Mouse (Mus musculus) lung, postnatal 0 days (tissue): ENCODE results near the gene Ppp6r3. TPM values are rescaled to one million over a fixed set of nuclear protein-coding genes. Genes with fewer than 3 reads are reported as not detected.

Experiments used
- ATAC-seq: fragments of 200-750 bp; cut with Nextera tagmentation; 2 replicates; pipeline ENCODE4 v1.8.0; 2017; ENCODE audit warnings: moderate library complexity
- DNase-seq: peaks from one replicate; pipeline ENCODE4 v3.0.0-alpha.2; 2016; ENCODE audit warnings: low spot score
- H3K27ac ChIP-seq: fragments of 300-500 bp; sonication (generic); 2 replicates; pipeline ENCODE4 v1.5.1; 2014; ENCODE audit warnings: antibody characterized with exemption, mild to moderate bottlenecking, low read length, mixed read lengths
- H3K27me3 ChIP-seq: fragments of 300-500 bp; sonication (generic); replicated peaks from 2 replicates; pipeline ENCODE4 v1.6.1; 2014; ENCODE audit warnings: low read length, mixed read lengths; ENCODE audit not compliant: insufficient read depth
- H3K36me3 ChIP-seq: fragments of 300-500 bp; sonication (generic); 2 replicates; pipeline ENCODE4 v1.6.1; 2014; ENCODE audit warnings: low read length, mixed read lengths; ENCODE audit not compliant: insufficient read depth
- H3K4me1 ChIP-seq: fragments of 300-500 bp; sonication (generic); 2 replicates; pipeline ENCODE4 v1.6.1; 2014; ENCODE audit warnings: antibody characterized with exemption, low read depth, low read length, mixed read lengths; ENCODE audit not compliant: insufficient read depth
- H3K4me2 ChIP-seq: fragments of 300-500 bp; sonication (generic); replicated peaks from 2 replicates; pipeline ENCODE4 v1.6.1; 2014; ENCODE audit warnings: low read depth, mild to moderate bottlenecking, low read length, moderate library complexity, mixed read lengths
- H3K4me3 ChIP-seq: fragments of 300-500 bp; sonication (generic); 2 replicates; pipeline ENCODE4 v1.5.1; 2014; ENCODE audit warnings: low read depth, low read length
- H3K9ac ChIP-seq: fragments of 300-500 bp; sonication (generic); replicated peaks from 2 replicates; pipeline ENCODE4 v1.6.1; 2014; ENCODE audit warnings: low read depth, mild to moderate bottlenecking
- H3K9me3 ChIP-seq: fragments of 300-500 bp; sonication (generic); 2 replicates; pipeline ENCODE4 v1.6.1; 2016; ENCODE audit warnings: low read length, mixed read lengths
- CTCF ChIP-seq: IDR thresholded peaks from 2 replicates; pipeline ENCODE4 v1.5.1; 2016; ENCODE audit warnings: antibody characterized with exemption, mild to moderate bottlenecking
- EP300 ChIP-seq: IDR thresholded peaks from 2 replicates; pipeline ENCODE4 v1.6.1; 2016; ENCODE audit warnings: antibody characterized with exemption, mild to moderate bottlenecking, control low read depth
- WGBS: fragments of 180-500 bp; shearing (Covaris S2); extraction: QIAGEN DNeasy Blood & Tissue Kit; methylation state at CpG from one replicate; pipeline ENCODE4 v1.1.7; 2014; 5-methylcytosine and 5-hydroxymethylcytosine counted together
- polyA plus RNA-seq: library from polyadenylated mRNA; unstranded; fragments of >200 nt; fragmentation: Nextera tagmentation; extraction: Ambion mirVana; gene quantifications from 2 replicates; pipeline ENCODE4 v1.2.1, GENCODE M21; 2015

Gene Ppp6r3
- polyA plus RNA-seq, 1 experiment from 2014 or later = 30.6 TPM

DNA sequence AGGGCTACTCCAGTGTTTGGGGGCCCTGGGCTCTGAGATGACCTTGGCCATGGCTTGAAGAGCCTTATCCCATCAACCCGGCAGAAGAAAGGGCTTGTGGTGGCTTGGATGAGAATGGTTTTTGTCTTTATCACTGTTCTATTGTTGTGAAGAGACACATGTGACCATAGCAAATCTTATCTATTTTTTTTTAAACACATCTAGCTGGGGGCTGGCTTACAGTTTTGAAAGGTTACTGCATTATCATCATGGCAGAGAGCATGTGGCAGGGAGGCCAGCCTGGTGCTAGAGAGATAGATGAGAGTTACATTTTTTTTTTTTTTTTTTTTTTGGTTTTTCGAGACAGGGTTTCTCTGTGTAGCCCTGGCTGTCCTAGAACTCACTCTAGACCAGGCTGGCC lies 143.6 kb downstream of the Ppp6r3 start:
- H3K4me2 ChIP-seq = no peak overlapping the region
- H3K9me3 ChIP-seq = no peaks in the 10 kb centered on the region
- no peaks in the 10 kb centered on the region for H3K4me1 ChIP-seq
- no peak overlapping the region for H3K9ac ChIP-seq
- H3K36me3 ChIP-seq = no peaks in the 10 kb centered on the region
- TF ChIP-seq CTCF = no peak
- 74% methylated on average over 1 of the region's 2 CpGs for WGBS
- no peak overlapping the region for H3K4me3 ChIP-seq
- ATAC-seq (no peak), DNase-seq (no peak)
- no peaks in the 10 kb centered on the region for H3K27me3 ChIP-seq
- no peak overlapping the region for H3K27ac ChIP-seq

- Histone ChIP-seq H3K4me1 (no peaks in the 10 kb centered on the region), H3K36me3 (no peaks in the 10 kb centered on the region), H3K27me3 (no peaks in the 10 kb centered on the region), H3K4me3 (no peak overlapping the region), H3K4me2 (no peak overlapping the region), H3K27ac (no peak overlapping the region), H3K9ac (no peak overlapping the region), H3K9me3 (no peaks in the 10 kb centered on the region)
- 66% methylated on average over 7 of the region's 7 CpGs for WGBS
- ATAC-seq = no peak
- DNase-seq = no peak
- TF ChIP-seq CTCF (no peak), EP300 (no peak)
These were observed 144.5 kb downstream of the Ppp6r3 start for GRCm38 (mm10) chr19:3431066-3431465.

- Histone ChIP-seq H3K27me3 (no peaks in the 10 kb centered on the region), H3K36me3 (no peaks in the 10 kb centered on the region), H3K9ac (no peak overlapping the region), H3K4me2 (no peak overlapping the region), H3K4me1 (no peaks in the 10 kb centered on the region), H3K27ac (no peak overlapping the region), H3K4me3 (no peak overlapping the region), H3K9me3 (no peaks in the 10 kb centered on the region)
- DNase-seq (peak; percentile 16), ATAC-seq (no peak)
- TF ChIP-seq EP300 (no peak), CTCF (no peak)
- WGBS = 37% methylated on average over 7 of the region's 7 CpGs
These were observed 146.3 kb downstream of the Ppp6r3 start for GRCm38 (mm10) chr19:3429156-3429816.

- H3K9ac ChIP-seq = no peak overlapping the region
- H3K27me3 ChIP-seq = no peaks in the 10 kb centered on the region
- 66% methylated on average over 15 of the region's 15 CpGs for WGBS
- H3K9me3 ChIP-seq = no peaks in the 10 kb centered on the region
- no peak overlapping the region for H3K4me3 ChIP-seq
- DNase-seq (no peak), ATAC-seq (no peak)
- no peak for TF ChIP-seq EP300
- no peak for TF ChIP-seq CTCF
- H3K27ac ChIP-seq = no peak overlapping the region
- H3K4me1 ChIP-seq = no peaks in the 10 kb centered on the region
- no peaks in the 10 kb centered on the region for H3K36me3 ChIP-seq
- no peak overlapping the region for H3K4me2 ChIP-seq
These were observed 147.3 kb downstream of the Ppp6r3 start for GRCm38 (mm10) chr19:3428057-3428830.

GRCm38 (mm10) chr19:3424214-3424613 lies 151.3 kb downstream of the Ppp6r3 start:
- Histone ChIP-seq H3K4me2 (no peak overlapping the region), H3K4me3 (no peak overlapping the region), H3K27me3 (no peaks in the 10 kb centered on the region), H3K4me1 (no peaks in the 10 kb centered on the region), H3K9ac (no peak overlapping the region), H3K9me3 (no peaks in the 10 kb centered on the region), H3K36me3 (no peaks in the 10 kb centered on the region), H3K27ac (no peak overlapping the region)
- ATAC-seq (0 out of 2 replicates have a peak, but pooled peaks have one; percentile 9), DNase-seq (no peak)
- WGBS = 54% methylated on average over 2 of the region's 2 CpGs
- TF ChIP-seq EP300 (no peak), CTCF (no peak)

DNA sequence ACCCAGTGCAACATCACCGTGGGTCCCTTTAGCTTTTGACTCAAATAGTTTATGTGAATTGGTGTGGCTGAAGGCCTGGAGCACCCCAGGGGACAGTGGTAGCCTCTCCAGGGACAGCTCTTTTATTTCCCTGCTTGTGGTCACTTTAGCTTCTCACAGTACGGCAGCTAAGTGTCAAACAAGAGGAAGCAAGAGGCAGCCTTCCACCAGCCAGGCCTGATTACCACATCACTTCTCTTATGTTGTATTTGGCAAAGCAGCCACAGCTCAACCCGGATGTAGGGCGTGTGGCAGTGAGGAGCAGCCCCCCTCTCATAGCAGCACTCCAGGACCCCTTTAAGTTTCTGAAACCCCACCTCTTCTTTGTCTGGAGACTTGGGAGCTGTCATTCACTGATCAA lies 152.6 kb downstream of the Ppp6r3 start:
- H3K9ac ChIP-seq = no peak overlapping the region
- no peaks in the 10 kb centered on the region for H3K27me3 ChIP-seq
- no peak overlapping the region for H3K27ac ChIP-seq
- H3K4me2 ChIP-seq = no peak overlapping the region
- TF ChIP-seq CTCF = no peak
- TF ChIP-seq EP300 = no peak
- no peaks in the 10 kb centered on the region for H3K9me3 ChIP-seq
- H3K4me1 ChIP-seq = no peaks in the 10 kb centered on the region
- ATAC-seq = peak; percentile 67
- no peaks in the 10 kb centered on the region for H3K36me3 ChIP-seq
- no peak overlapping the region for H3K4me3 ChIP-seq
- DNase-seq = peak; percentile 75
- WGBS = 14% methylated on average over 4 of the region's 4 CpGs
